Mouse (Mus musculus): ENCODE results near the gene Cfl2. TPM values are rescaled to one million over a fixed set of nuclear protein-coding genes. Genes with fewer than 3 reads are reported as not detected.
"Not testable (repeated sequence)": the region's sequence is repeated elsewhere in the genome, so short reads cannot be mapped to it uniquely, and the experiment has no call there.

Cfl2 gene
- polyA plus RNA-seq, 1 experiment from 2014 or later, result 200 TPM

DNA sequence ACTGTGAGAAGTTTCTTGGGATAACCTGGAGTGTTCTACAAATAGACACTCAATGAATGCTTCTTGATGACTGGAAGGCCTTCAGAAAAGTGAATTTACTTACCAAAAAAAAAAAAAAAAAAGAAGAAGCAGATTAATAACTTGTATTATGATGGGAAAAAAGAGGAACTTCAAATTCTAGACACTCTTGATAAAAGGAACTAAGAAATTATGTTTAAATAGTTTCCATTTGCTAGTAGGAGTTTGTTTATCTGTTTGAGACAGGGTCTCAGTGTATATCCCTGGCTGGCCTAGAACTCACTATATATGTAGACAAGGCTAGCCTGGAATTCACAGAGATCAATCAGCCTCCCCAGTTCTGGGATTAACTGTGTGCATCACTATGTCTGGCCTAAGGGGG, 18.3 kb downstream of the Cfl2 start:
- no peaks in the 10 kb centered on the region for H3K4me1 ChIP-seq
- H3K27ac ChIP-seq, result no peak overlapping the region
- no peak for DNase-seq (ENCODE audit: extremely low spot score, low spot score)
- H3K27me3 ChIP-seq (ENCODE audit: poor library complexity, severe bottlenecking), result no peaks in the 10 kb centered on the region
- no peaks in the 10 kb centered on the region for H3K9me3 ChIP-seq
- 0 out of 2 replicates have a peak, but pooled peaks cover 4% of the 10 kb centered on the region for H3K36me3 ChIP-seq (replicated peaks)
- no peak overlapping the region for H3K4me3 ChIP-seq

GRCm38 (mm10) chr12:54841576-54841975, 21.1 kb downstream of the Cfl2 start:
- H3K4me1 ChIP-seq, result peaks cover under 1% of the 10 kb centered on the region
- WGBS, result 95% methylated on average over 1 of the region's 1 CpGs
- no peaks in the 10 kb centered on the region for H3K36me3 ChIP-seq (replicated peaks)
- H3K4me3 ChIP-seq, result no peak overlapping the region
- H3K9me3 ChIP-seq, result no peaks in the 10 kb centered on the region
- H3K27ac ChIP-seq, result no peak overlapping the region
- H3K27me3 ChIP-seq (ENCODE audit: poor library complexity, severe bottlenecking), result no peaks in the 10 kb centered on the region
- DNase-seq (ENCODE audit: extremely low spot score, low spot score), result no peak

DNA sequence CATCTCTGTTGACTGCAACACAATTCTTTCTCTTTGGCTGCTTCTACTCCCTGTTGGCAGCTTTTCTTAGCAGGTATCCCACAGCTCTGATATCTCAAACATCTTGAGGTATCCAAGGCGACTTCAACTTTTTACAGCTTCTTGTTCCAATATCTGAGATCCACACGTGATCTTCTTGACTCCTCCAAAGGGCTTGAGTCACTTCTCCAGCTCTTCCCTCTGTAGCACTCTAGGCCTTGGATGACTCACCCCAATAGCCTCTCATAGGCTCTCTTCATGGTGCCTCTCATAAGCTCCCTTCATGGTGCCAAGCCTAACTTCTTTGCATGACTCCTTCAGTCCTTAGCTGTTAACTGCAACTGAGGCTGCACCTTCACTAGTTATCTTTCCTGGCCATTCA, 22.9 kb downstream of the Cfl2 start:
- Histone ChIP-seq H3K9me3 (no peaks in the 10 kb centered on the region), H3K36me3 (replicated peaks) (no peaks in the 10 kb centered on the region), H3K4me3 (no peak overlapping the region), H3K4me1 (peaks cover 13% of the 10 kb centered on the region), H3K27me3 (ENCODE audit: poor library complexity, severe bottlenecking) (no peaks in the 10 kb centered on the region), H3K27ac (no peak overlapping the region)
- WGBS, result 88% methylated on average over 2 of the region's 2 CpGs
- no peak for DNase-seq (ENCODE audit: extremely low spot score, low spot score)

GRCm38 (mm10) chr12:54838931-54839330, 23.7 kb downstream of the Cfl2 start:
- no peak overlapping the region for H3K4me3 ChIP-seq
- no peaks in the 10 kb centered on the region for H3K27me3 ChIP-seq (ENCODE audit: poor library complexity, severe bottlenecking)
- no peaks in the 10 kb centered on the region for H3K9me3 ChIP-seq
- no peak overlapping the region for H3K27ac ChIP-seq
- no peaks in the 10 kb centered on the region for H3K36me3 ChIP-seq (replicated peaks)
- DNase-seq (ENCODE audit: extremely low spot score, low spot score), result no peak
- peaks cover 15% of the 10 kb centered on the region for H3K4me1 ChIP-seq

DNA sequence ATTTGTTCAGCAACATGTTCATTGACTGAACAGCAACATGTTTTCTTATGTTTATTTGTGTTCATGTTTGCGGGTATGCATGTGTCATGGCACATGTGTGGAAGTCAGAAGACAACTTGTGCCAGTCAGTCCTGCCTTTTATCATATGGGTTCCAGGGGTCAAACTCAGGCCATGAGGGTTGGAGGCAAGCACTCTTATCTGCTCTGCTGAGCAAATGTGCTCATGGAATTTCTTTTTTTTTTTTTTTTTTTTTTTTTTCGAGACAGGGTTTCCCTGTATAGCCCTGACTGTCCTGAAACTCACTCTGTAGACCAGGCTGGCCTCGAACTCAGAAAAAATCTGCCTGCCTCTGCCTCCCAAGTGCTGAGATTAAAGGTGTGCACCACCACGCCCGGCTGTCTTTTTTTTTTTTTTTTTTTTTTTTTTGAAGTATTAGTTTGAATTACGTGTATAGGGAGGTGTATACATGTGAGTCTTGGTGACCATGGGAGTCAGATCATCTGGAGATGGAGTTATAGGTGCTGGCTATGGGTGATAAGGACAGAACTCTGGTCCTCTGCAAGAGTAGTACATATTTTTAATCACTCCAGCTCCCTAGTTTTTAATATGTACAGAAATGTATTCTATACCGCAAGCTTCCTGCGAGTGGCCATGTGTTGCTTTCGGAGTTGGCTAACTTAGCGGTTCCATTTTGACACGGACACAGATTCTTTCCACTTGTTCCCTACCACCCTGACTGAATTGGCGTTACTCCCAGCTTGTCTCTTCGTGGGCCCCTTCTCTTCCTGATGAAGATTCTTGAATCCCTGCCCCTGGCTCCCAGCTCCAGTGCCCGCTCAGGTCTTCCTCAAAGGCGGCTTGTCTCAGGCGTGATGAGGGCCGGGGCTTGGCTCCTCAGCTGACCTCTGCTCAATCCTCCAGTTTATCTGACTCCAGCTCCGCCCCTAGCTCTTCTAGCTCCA, 26.8 kb downstream of the Cfl2 start:
- WGBS, result 82% methylated on average over 18 of the region's 18 CpGs
- no peak overlapping the region for H3K4me3 ChIP-seq
- no peak overlapping the region for H3K27ac ChIP-seq
- H3K36me3 ChIP-seq (replicated peaks), result no peaks in the 10 kb centered on the region
- H3K4me1 ChIP-seq, result peaks cover 15% of the 10 kb centered on the region
- DNase-seq (ENCODE audit: extremely low spot score, low spot score), result no peak
- no peaks in the 10 kb centered on the region for H3K9me3 ChIP-seq
- H3K27me3 ChIP-seq (ENCODE audit: poor library complexity, severe bottlenecking), result no peaks in the 10 kb centered on the region

GRCm38 (mm10) chr12:54834925-54835447, 27.7 kb downstream of the Cfl2 start:
- Histone ChIP-seq H3K4me1 (peaks cover 15% of the 10 kb centered on the region), H3K27me3 (ENCODE audit: poor library complexity, severe bottlenecking) (no peaks in the 10 kb centered on the region), H3K4me3 (peak overlapping the region; percentile 40), H3K36me3 (replicated peaks) (no peaks in the 10 kb centered on the region), H3K9me3 (no peaks in the 10 kb centered on the region), H3K27ac (peak overlapping the region; percentile 71; the same call in 1 of the 2 replicates)
- DNase-seq (ENCODE audit: extremely low spot score, low spot score), result peak; percentile 70
- WGBS, result 19% methylated on average over 11 of the region's 11 CpGs

GRCm38 (mm10) chr12:54833856-54834399, 28.7 kb downstream of the Cfl2 start:
- WGBS, result 79% methylated on average over 9 of the region's 9 CpGs
- Histone ChIP-seq H3K36me3 (replicated peaks) (no peaks in the 10 kb centered on the region), H3K4me1 (peaks cover 15% of the 10 kb centered on the region), H3K9me3 (no peaks in the 10 kb centered on the region), H3K27ac (no peak overlapping the region), H3K27me3 (ENCODE audit: poor library complexity, severe bottlenecking) (no peaks in the 10 kb centered on the region), H3K4me3 (no peak overlapping the region)
- no peak for DNase-seq (ENCODE audit: extremely low spot score, low spot score)

- 87% methylated on average over 1 of the region's 1 CpGs for WGBS
- H3K27me3 ChIP-seq (ENCODE audit: poor library complexity, severe bottlenecking); H3K27ac ChIP-seq; H3K4me3 ChIP-seq; DNase-seq (ENCODE audit: extremely low spot score, low spot score); H3K36me3 ChIP-seq (replicated peaks); H3K9me3 ChIP-seq: not testable (repeated sequence)
- peaks cover 15% of the 10 kb centered on the region for H3K4me1 ChIP-seq
Observed at GRCm38 (mm10) chr12:54831927-54832326, 30.8 kb downstream of the Cfl2 start.

DNA sequence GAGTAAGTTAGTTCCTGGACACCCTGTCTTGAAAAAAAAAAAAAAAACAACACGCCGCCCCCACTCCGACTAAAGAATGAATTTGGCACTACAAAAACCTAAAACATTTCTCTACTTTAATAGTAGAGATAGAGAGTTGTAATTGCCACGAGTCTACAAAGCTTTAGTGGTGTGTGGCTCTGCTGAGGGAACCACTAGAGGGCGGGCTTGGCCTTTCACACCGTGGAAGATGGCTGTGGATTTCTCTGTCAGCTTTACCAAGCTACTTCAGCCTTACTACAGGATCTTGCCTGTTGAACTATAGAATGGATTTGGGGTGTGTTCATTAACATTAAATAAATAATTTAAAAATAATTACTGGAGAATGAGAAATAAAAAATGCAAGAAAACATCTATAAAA, 32.1 kb downstream of the Cfl2 start:
- Histone ChIP-seq H3K4me3 (no peak overlapping the region), H3K36me3 (replicated peaks) (no peaks in the 10 kb centered on the region), H3K27me3 (ENCODE audit: poor library complexity, severe bottlenecking) (no peaks in the 10 kb centered on the region), H3K4me1 (peaks cover 10% of the 10 kb centered on the region), H3K27ac (no peak overlapping the region), H3K9me3 (no peaks in the 10 kb centered on the region)
- WGBS, result 14% methylated on average over 6 of the region's 6 CpGs
- DNase-seq (ENCODE audit: extremely low spot score, low spot score), result peak; percentile 72

DNA sequence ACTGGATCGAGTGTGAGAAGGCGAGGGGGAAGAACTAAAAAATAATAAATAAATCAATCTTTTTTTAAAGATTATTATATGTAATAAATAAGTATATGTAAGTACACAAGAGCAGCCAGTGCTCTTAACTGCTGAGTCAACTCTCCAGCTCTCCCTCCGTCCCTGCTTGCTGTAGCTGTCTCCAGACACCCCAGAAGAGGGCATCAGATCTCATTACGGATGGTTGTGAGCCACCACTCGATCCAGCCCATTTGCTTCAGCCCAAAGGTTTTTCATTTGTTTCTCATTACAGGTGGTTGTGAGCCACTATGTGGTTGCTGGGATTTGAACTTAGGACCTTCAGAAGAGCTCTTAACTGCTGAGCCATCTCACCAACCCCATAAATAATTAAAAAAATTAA, 32.8 kb downstream of the Cfl2 start:
- Histone ChIP-seq H3K4me3 (no peak overlapping the region), H3K4me1 (peaks cover 3% of the 10 kb centered on the region), H3K27me3 (ENCODE audit: poor library complexity, severe bottlenecking) (no peaks in the 10 kb centered on the region), H3K9me3 (no peaks in the 10 kb centered on the region), H3K36me3 (replicated peaks) (no peaks in the 10 kb centered on the region), H3K27ac (no peak overlapping the region)
- no peak for DNase-seq (ENCODE audit: extremely low spot score, low spot score)
- whole genome bisulfite sequencing, result 58% methylated on average over 5 of the region's 5 CpGs

GRCm38 (mm10) chr12:54828043-54828442, 34.6 kb downstream of the Cfl2 start:
- Histone ChIP-seq H3K27me3 (ENCODE audit: poor library complexity, severe bottlenecking) (no peaks in the 10 kb centered on the region), H3K9me3 (no peaks in the 10 kb centered on the region), H3K36me3 (replicated peaks) (no peaks in the 10 kb centered on the region), H3K4me1 (no peaks in the 10 kb centered on the region), H3K27ac (no peak overlapping the region), H3K4me3 (no peak overlapping the region)
- WGBS, result 83% methylated on average over 1 of the region's 1 CpGs
- DNase-seq (ENCODE audit: extremely low spot score, low spot score), result no peak

DNA sequence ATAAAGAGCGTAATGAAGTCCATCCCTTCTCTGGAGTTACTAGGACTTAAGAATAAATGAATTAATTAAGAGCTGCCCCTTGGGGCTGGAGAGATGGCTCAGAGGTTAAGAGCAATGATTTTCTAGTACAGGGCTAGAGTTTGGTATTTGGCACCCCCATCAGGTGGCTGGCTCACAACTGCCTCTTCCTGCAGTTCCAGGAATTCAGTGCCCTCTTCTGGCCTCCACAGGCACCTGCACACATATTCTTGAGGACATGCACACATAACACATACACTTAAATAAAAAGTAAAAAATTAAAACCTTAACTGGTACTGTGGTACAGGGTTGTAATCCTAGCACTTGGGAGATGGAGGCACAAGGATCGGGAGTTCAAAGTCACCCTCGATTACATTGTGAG, 37.5 kb downstream of the Cfl2 start:
- WGBS, result 94% methylated on average over 3 of the region's 3 CpGs
- Histone ChIP-seq H3K36me3 (replicated peaks) (no peaks in the 10 kb centered on the region), H3K27ac (no peak overlapping the region), H3K4me3 (no peak overlapping the region), H3K9me3 (no peaks in the 10 kb centered on the region), H3K27me3 (ENCODE audit: poor library complexity, severe bottlenecking) (no peaks in the 10 kb centered on the region), H3K4me1 (0 out of 2 replicates have a peak, but pooled peaks cover 4% of the 10 kb centered on the region)
- no peak for DNase-seq (ENCODE audit: extremely low spot score, low spot score)

- no peaks in the 10 kb centered on the region for H3K27me3 ChIP-seq (ENCODE audit: poor library complexity, severe bottlenecking)
- DNase-seq (ENCODE audit: extremely low spot score, low spot score), result no peak
- H3K4me1 ChIP-seq, result 0 out of 2 replicates have a peak, but pooled peaks cover 5% of the 10 kb centered on the region
- no peaks in the 10 kb centered on the region for H3K36me3 ChIP-seq (replicated peaks)
- WGBS, result 87% methylated on average over 4 of the region's 4 CpGs
- H3K27ac ChIP-seq, result no peak overlapping the region
- no peaks in the 10 kb centered on the region for H3K9me3 ChIP-seq
- no peak overlapping the region for H3K4me3 ChIP-seq
Observed at GRCm38 (mm10) chr12:54822836-54823426, 39.7 kb downstream of the Cfl2 start.
